Mouse (Mus musculus) midbrain, embryonic 16.5 days (tissue): Measurements from ENCODE around the gene Copa. TPM values are rescaled to one million over a fixed set of nuclear protein-coding genes. Genes with fewer than 3 reads are reported as not detected.

Experiments
- ATAC-seq: fragments of 200-750 bp; cut with Nextera tagmentation; 2 replicates; pipeline ENCODE4 v1.8.0; 2017; ENCODE audit warnings: moderate TSS enrichment
- H3K27ac ChIP-seq: fragments of 300-500 bp; sonication (generic); 2 replicates; pipeline ENCODE4 v1.5.1; 2014; ENCODE audit warnings: mild to moderate bottlenecking, low read length, mixed read lengths
- H3K27me3 ChIP-seq: fragments of 300-500 bp; sonication (generic); 2 replicates; pipeline ENCODE4 v1.6.1; 2014; ENCODE audit warnings: low read depth, low read length, mixed read lengths; ENCODE audit not compliant: control insufficient read depth, insufficient read depth
- H3K36me3 ChIP-seq: fragments of 300-500 bp; sonication (generic); 2 replicates; pipeline ENCODE4 v1.6.1; 2014; ENCODE audit warnings: mild to moderate bottlenecking, low read length, moderate library complexity, mixed read lengths; ENCODE audit not compliant: control insufficient read depth, insufficient read depth
- H3K4me1 ChIP-seq: fragments of 300-500 bp; sonication (generic); 2 replicates; pipeline ENCODE4 v1.6.1; 2014; ENCODE audit warnings: mild to moderate bottlenecking, low read length, mixed read lengths; ENCODE audit not compliant: control insufficient read depth, insufficient read depth
- H3K4me2 ChIP-seq: fragments of 300-500 bp; sonication (generic); 2 replicates; pipeline ENCODE4 v1.6.1; 2014; ENCODE audit warnings: mild to moderate bottlenecking, low read length, mixed read lengths
- H3K4me3 ChIP-seq: fragments of 300-500 bp; sonication (generic); 2 replicates; pipeline ENCODE4 v1.5.1; 2014; ENCODE audit warnings: low read depth, mild to moderate bottlenecking, low read length, moderate library complexity, mixed read lengths
- H3K9ac ChIP-seq: fragments of 300-500 bp; sonication (generic); 2 replicates; pipeline ENCODE4 v1.6.1; 2014; ENCODE audit warnings: low read depth, low read length, mixed read lengths
- H3K9me3 ChIP-seq: fragments of 300-500 bp; sonication (generic); replicated peaks from 2 replicates; pipeline ENCODE4 v1.6.1; 2014; ENCODE audit warnings: mild to moderate bottlenecking, low read length, mixed read lengths; ENCODE audit not compliant: control insufficient read depth, poor library complexity, severe bottlenecking
- WGBS: fragments of 180-500 bp; shearing (Covaris S2); extraction: QIAGEN DNeasy Blood & Tissue Kit; methylation state at CpG from one replicate; pipeline ENCODE4 v1.1.7; 2014; 5-methylcytosine and 5-hydroxymethylcytosine counted together
- polyA plus RNA-seq: library from polyadenylated mRNA; unstranded; fragments of >200 nt; fragmentation: Nextera tagmentation; extraction: Ambion mirVana; gene quantifications from 2 replicates; pipeline ENCODE4 v1.2.1, GENCODE M21; 2015

Copa gene
- polyA plus RNA-seq, 1 experiment from 2014 or later: 209 TPM

GRCm38 (mm10) chr1:172128563-172128962 is 46.2 kb downstream of the Copa start:
- Histone ChIP-seq H3K4me2 (no peak overlapping the region), H3K4me3 (no peak overlapping the region), H3K27ac (no peak overlapping the region), H3K4me1 (peaks cover 12% of the 10 kb centered on the region), H3K9me3 (no peaks in the 10 kb centered on the region), H3K36me3 (peaks cover 27% of the 10 kb centered on the region), H3K27me3 (no peaks in the 10 kb centered on the region), H3K9ac (no peak overlapping the region)
- ATAC-seq: no peak
- whole genome bisulfite sequencing: 92% methylated on average over 15 of the region's 15 CpGs

GRCm38 (mm10) chr1:172129108-172129507 is 46.8 kb downstream of the Copa start:
- peaks cover 32% of the 10 kb centered on the region for H3K36me3 ChIP-seq
- H3K9me3 ChIP-seq: no peaks in the 10 kb centered on the region
- H3K9ac ChIP-seq: no peak overlapping the region
- no peak overlapping the region for H3K4me2 ChIP-seq
- 70% methylated on average over 2 of the region's 2 CpGs for WGBS
- H3K4me1 ChIP-seq: peaks cover 12% of the 10 kb centered on the region
- no peak overlapping the region for H3K4me3 ChIP-seq
- no peak overlapping the region for H3K27ac ChIP-seq
- no peaks in the 10 kb centered on the region for H3K27me3 ChIP-seq
- no peak for ATAC-seq

DNA sequence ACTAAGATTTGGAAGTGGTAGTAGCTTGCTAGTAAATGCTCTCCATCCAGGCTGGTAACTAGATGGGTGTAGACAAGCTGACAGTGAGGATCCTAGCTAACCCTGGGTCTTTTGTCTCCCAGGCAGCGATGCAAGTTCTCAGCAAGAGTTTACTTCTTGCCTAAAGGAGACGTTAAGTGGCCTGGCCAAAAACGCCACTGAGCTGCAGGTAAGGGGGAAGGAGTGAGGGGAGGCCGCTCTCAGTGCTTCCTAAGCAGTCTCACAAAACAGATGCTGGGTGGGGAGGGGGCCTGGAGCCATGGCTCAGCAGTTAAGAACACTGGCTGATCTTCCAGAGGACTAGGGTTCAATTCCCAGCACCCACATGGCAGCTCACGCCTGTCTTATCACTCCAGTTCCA is 47.5 kb downstream of the Copa start:
- Histone ChIP-seq H3K4me2 (no peak overlapping the region), H3K9me3 (no peaks in the 10 kb centered on the region), H3K36me3 (peaks cover 38% of the 10 kb centered on the region), H3K27me3 (no peaks in the 10 kb centered on the region), H3K9ac (no peak overlapping the region), H3K27ac (no peak overlapping the region), H3K4me1 (peaks cover 12% of the 10 kb centered on the region), H3K4me3 (no peak overlapping the region)
- 97% methylated on average over 5 of the region's 5 CpGs for WGBS
- ATAC-seq: no peak

- no peak overlapping the region for H3K9ac ChIP-seq
- peaks cover 6% of the 10 kb centered on the region for H3K4me1 ChIP-seq
- no peak overlapping the region for H3K27ac ChIP-seq
- 91% methylated on average over 7 of the region's 7 CpGs for WGBS
- peaks cover 45% of the 10 kb centered on the region for H3K36me3 ChIP-seq
- H3K9me3 ChIP-seq: no peaks in the 10 kb centered on the region
- H3K4me3 ChIP-seq: no peak overlapping the region
- no peak for ATAC-seq
- no peak overlapping the region for H3K4me2 ChIP-seq
- no peaks in the 10 kb centered on the region for H3K27me3 ChIP-seq
These were observed 50.0 kb downstream of the Copa start for GRCm38 (mm10) chr1:172132319-172132718.

DNA sequence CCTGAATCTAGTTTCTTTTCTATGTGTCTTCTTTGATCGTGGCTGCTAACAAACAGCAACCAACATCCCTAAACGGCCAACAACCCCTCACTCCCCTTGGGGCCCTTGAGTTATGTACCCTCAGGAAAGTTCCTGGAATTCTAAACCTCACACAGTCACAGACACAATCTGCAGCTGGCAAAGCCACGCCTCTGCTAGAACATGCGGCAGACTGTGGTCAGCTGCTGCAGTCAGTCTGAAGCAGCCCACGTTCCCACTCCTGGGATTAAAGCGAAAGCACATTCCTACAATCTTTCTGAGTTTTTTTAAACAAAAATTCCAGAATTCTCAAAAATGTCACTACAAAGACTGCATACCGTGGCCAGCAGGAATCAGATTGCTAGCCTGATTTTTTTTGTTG is 51.2 kb downstream of the Copa start:
- ATAC-seq: no peak
- Histone ChIP-seq H3K4me2 (no peak overlapping the region), H3K4me1 (no peaks in the 10 kb centered on the region), H3K27ac (no peak overlapping the region), H3K9ac (no peak overlapping the region), H3K36me3 (peaks cover 45% of the 10 kb centered on the region), H3K9me3 (no peaks in the 10 kb centered on the region), H3K27me3 (no peaks in the 10 kb centered on the region), H3K4me3 (no peak overlapping the region)
- 89% methylated on average over 7 of the region's 7 CpGs for WGBS

DNA sequence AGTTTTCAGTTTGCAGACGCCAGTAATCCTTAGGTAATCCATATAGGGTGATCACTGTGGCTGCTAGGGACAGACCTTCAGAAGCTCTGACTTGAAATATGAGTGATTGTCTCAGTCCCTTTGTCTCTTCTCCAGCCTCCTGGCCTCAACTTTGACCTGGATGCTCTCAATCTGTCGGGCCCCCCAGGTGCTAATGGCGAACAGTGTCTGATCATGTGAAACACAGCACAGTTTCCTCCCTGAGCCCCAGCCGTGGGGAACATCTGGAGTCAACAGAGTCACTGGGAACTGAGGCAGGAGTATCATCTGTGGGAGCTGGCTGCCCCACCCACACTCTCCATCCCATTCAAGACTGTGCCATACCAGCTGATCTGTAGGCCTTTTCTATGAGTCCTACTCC is 51.7 kb downstream of the Copa start:
- H3K4me1 ChIP-seq: no peaks in the 10 kb centered on the region
- 89% methylated on average over 4 of the region's 4 CpGs for WGBS
- no peaks in the 10 kb centered on the region for H3K27me3 ChIP-seq
- peaks cover 45% of the 10 kb centered on the region for H3K36me3 ChIP-seq
- no peak overlapping the region for H3K9ac ChIP-seq
- no peak overlapping the region for H3K27ac ChIP-seq
- no peak overlapping the region for H3K4me2 ChIP-seq
- ATAC-seq: no peak
- no peak overlapping the region for H3K4me3 ChIP-seq
- no peaks in the 10 kb centered on the region for H3K9me3 ChIP-seq

DNA sequence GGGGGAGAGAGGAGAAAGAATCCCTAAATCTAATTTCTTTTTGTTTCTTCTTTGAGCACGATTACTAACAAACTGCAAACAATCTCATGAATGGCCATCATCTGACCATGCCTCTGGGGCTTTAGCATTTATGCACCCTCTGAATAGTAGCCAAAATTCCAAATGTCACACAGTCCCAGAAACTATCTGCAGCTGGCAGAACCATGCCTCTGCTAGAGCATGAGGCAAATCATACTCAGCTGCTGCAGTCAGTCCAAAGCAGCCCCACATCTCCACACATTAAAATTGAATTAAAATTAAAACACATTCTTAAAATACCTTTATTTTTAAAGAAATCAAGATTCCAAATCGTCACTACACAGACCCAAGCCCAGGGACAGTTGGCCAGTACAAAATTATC is 57.8 kb downstream of the Copa start:
- Histone ChIP-seq H3K4me3 (no peak overlapping the region), H3K4me1 (no peaks in the 10 kb centered on the region), H3K27me3 (no peaks in the 10 kb centered on the region), H3K36me3 (peaks cover 3% of the 10 kb centered on the region; the same call in 1 of the 2 replicates), H3K4me2 (no peak overlapping the region), H3K9ac (no peak overlapping the region), H3K9me3 (no peaks in the 10 kb centered on the region), H3K27ac (no peak overlapping the region)
- ATAC-seq: no peak
- 82% methylated on average over 2 of the region's 2 CpGs for WGBS

- Histone ChIP-seq H3K4me2 (no peak overlapping the region), H3K9ac (no peak overlapping the region), H3K4me1 (no peaks in the 10 kb centered on the region), H3K9me3 (no peaks in the 10 kb centered on the region), H3K4me3 (no peak overlapping the region), H3K36me3 (0 out of 2 replicates have a peak, but pooled peaks cover under 1% of the 10 kb centered on the region), H3K27me3 (no peaks in the 10 kb centered on the region), H3K27ac (no peak overlapping the region)
- WGBS: 93% methylated on average over 1 of the region's 1 CpGs
- no peak for ATAC-seq
These were observed 58.5 kb downstream of the Copa start for GRCm38 (mm10) chr1:172140825-172141224.

DNA sequence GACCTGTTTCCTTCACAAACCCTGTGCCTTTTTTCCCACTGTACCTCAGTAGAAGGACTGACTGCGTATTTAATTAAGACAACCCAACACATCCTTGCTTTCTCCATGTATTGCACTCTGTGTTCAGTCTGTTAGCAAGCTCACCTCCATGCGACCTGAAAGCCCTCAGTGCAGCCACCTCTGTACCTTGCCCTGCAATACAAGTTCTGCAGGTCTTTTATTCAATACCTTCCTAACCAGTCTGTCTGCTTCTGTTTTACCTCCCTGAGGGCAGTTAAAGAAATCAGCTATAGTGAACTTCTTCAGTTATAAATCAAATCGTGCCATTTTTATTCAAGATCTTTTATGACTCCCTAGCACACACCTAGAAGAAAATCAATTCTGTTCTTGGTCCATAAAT is 59.2 kb downstream of the Copa start:
- no peak for ATAC-seq
- no peaks in the 10 kb centered on the region for H3K9me3 ChIP-seq
- WGBS: 87% methylated on average over 3 of the region's 3 CpGs
- no peak overlapping the region for H3K9ac ChIP-seq
- H3K4me3 ChIP-seq: no peak overlapping the region
- no peaks in the 10 kb centered on the region for H3K36me3 ChIP-seq
- H3K27me3 ChIP-seq: no peaks in the 10 kb centered on the region
- no peaks in the 10 kb centered on the region for H3K4me1 ChIP-seq
- H3K4me2 ChIP-seq: no peak overlapping the region
- no peak overlapping the region for H3K27ac ChIP-seq

GRCm38 (mm10) chr1:172143570-172143969 is 61.2 kb downstream of the Copa start:
- H3K9me3 ChIP-seq: no peaks in the 10 kb centered on the region
- no peaks in the 10 kb centered on the region for H3K27me3 ChIP-seq
- 15% methylated on average over 1 of the region's 1 CpGs for WGBS
- H3K4me2 ChIP-seq: no peak overlapping the region
- no peak overlapping the region for H3K27ac ChIP-seq
- H3K4me3 ChIP-seq: no peak overlapping the region
- H3K9ac ChIP-seq: no peak overlapping the region
- peaks cover 4% of the 10 kb centered on the region; the same call in 1 of the 2 replicates for H3K4me1 ChIP-seq
- no peak for ATAC-seq
- no peaks in the 10 kb centered on the region for H3K36me3 ChIP-seq
